ENCODE assay signal across 16 mouse cellular contexts in the genomic region with DNA sequence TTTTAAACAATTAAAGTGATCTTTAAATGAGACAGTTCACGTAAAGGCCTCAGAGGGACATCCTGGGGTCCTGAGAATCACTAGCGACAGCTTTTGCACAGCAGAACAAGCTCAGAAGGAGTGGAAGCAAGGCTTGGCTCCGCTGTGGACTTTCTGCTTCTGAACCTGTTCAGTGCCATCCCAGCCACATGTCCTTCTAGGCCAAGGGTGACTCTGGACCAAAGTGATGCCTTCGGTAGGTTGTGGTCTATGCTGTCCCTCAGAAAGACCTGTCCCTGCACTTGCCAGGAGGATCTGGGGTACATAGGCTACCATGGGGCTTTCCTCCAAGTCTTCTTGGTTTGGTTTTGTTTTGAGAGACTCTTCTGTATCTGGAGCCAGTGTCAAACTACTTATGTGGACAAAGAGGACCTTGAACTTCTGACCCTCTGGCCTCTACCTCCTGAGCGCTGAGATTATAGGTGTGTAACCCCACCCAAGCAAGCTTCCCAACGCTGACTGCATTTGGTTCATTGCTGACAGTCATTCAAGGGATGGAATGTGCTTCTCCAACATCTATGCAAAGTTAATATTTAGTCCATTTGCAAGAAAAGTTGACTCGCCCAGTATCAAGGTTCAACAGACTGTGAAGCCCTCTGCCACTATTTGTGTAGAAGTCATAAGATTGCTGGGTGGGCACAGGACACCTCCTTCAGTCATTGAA.
DNase-seq lines count a peak whose midpoint lies in the region; ATAC-seq and TF ChIP-seq lines count a peak whose summit lies in the region.
"Had no signal": no experiment of that assay in that cellular context is flagged by ENCODE, and none has a peak within 500 bp of the region (broad histone marks: within the 10 kb centered on the region; RNA-seq: fewer than 3 reads in every experiment).

No protein-coding gene starts in this region.

- 79% methylated on average over 7 of the region's 7 CpGs for WGBS in kidney, postnatal 0 days
- WGBS in stomach, embryonic 16.5 days, result 80% methylated on average over 7 of the region's 7 CpGs

- no peak overlapping the region for H3K9ac ChIP-seq in kidney, postnatal 0 days (ENCODE audit: low read depth, low read length)
- H3K9ac ChIP-seq in stomach, embryonic 16.5 days (ENCODE audit: low read length), result no peak overlapping the region
- H3K9ac ChIP-seq: forebrain, embryonic 12.5 days; hindbrain, embryonic 13.5 days; liver, embryonic 13.5 days had no signal

- no peak overlapping the region for H3K4me2 ChIP-seq in kidney, postnatal 0 days (ENCODE audit: low read length)
- H3K4me2 ChIP-seq in stomach, embryonic 16.5 days (ENCODE audit: low read depth, low read length), result no peak overlapping the region
- H3K4me2 ChIP-seq: forebrain, embryonic 12.5 days; hindbrain, embryonic 13.5 days; liver, embryonic 13.5 days had no signal

- DNase-seq in right cerebral cortex, postnatal 10 days (ENCODE audit: low spot score in 2 of 2), result peak; percentile 4 to 7
- DNase-seq in right cerebral cortex, postnatal 36 days (ENCODE audit: low spot score in 2 of 2), result no peak
- DNase-seq in kidney, adult 18-20 months, result peak; percentile 51
- no peak for DNase-seq in kidney, postnatal 0 days (ENCODE audit: low spot score)
- DNase-seq in adrenal gland, postnatal 14 days, result no peak
- no peak for DNase-seq in layer of hippocampus, postnatal 36 days
- DNase-seq: cerebellum, adult 9-11 months; gastrocnemius, postnatal 25 days; liver, embryonic 13.5 days; lung, postnatal 10 days; right cerebral cortex, adult 18-20 months; thymus, adult 2 months had no signal

- TF ChIP-seq CTCF in kidney, postnatal 0 days (IDR thresholded peaks at IDR 0.05; ENCODE audit: low read depth), result no peak

- H3K9me3 ChIP-seq in kidney, postnatal 0 days (replicated peaks; ENCODE audit: low read length), result no peaks in the 10 kb centered on the region
- no peaks in the 10 kb centered on the region for H3K9me3 ChIP-seq in stomach, embryonic 16.5 days (replicated peaks; ENCODE audit: control insufficient read depth, low read length)
- H3K9me3 ChIP-seq: hindbrain, embryonic 13.5 days had no signal

- ATAC-seq in kidney, postnatal 0 days (replicated peaks; ENCODE audit: low FRiP score, low read depth), result peak; percentile 89
- ATAC-seq in stomach, embryonic 16.5 days (ENCODE audit: insufficient read depth, low FRiP score), result peak; percentile 37; the same call in 1 of the 2 replicates

- peak overlapping the region; percentile 58 for H3K27ac ChIP-seq in kidney, postnatal 0 days
- no peak overlapping the region for H3K27ac ChIP-seq in stomach, embryonic 16.5 days (ENCODE audit: low read length)
- H3K27ac ChIP-seq: forebrain, embryonic 12.5 days; hindbrain, embryonic 13.5 days; liver, embryonic 13.5 days had no signal

- no peaks in the 10 kb centered on the region for H3K27me3 ChIP-seq in kidney, postnatal 0 days (ENCODE audit: insufficient read depth, low read length)
- H3K27me3 ChIP-seq in stomach, embryonic 16.5 days (ENCODE audit: control insufficient read depth, insufficient read depth, low read length), result no peaks in the 10 kb centered on the region
- H3K27me3 ChIP-seq: forebrain, embryonic 12.5 days; hindbrain, embryonic 13.5 days; liver, embryonic 13.5 days; megakaryocyte, embryonic 14.5 days had no signal

- H3K4me1 ChIP-seq in kidney, postnatal 0 days (replicated peaks; ENCODE audit: insufficient read depth, low read length), result no peaks in the 10 kb centered on the region
- 0 out of 2 replicates have a peak, but pooled peaks cover 7% of the 10 kb centered on the region for H3K4me1 ChIP-seq in stomach, embryonic 16.5 days (ENCODE audit: control insufficient read depth, insufficient read depth, low read length)
- H3K4me1 ChIP-seq: forebrain, embryonic 12.5 days; hindbrain, embryonic 13.5 days had no signal

- H3K4me3 ChIP-seq in kidney, postnatal 0 days (replicated peaks; ENCODE audit: low read depth, low read length), result no peak overlapping the region
- H3K4me3 ChIP-seq in stomach, embryonic 16.5 days (replicated peaks; ENCODE audit: low read length), result no peak overlapping the region
- H3K4me3 ChIP-seq: forebrain, embryonic 12.5 days; hindbrain, embryonic 13.5 days; liver, embryonic 13.5 days; megakaryocyte, embryonic 14.5 days had no signal

- H3K36me3 ChIP-seq in kidney, postnatal 0 days (ENCODE audit: insufficient read depth, low read length), result no peaks in the 10 kb centered on the region
- H3K36me3 ChIP-seq in stomach, embryonic 16.5 days (ENCODE audit: control insufficient read depth, insufficient read depth, low read length), result no peaks in the 10 kb centered on the region
- H3K36me3 ChIP-seq: forebrain, embryonic 12.5 days; hindbrain, embryonic 13.5 days; liver, embryonic 13.5 days had no signal

Comparison
In these comparisons a context has a peak if more than half of its experiments do, and no peak if none do; other contexts are left out.
1. DNase-seq: peak in right cerebral cortex, postnatal 10 days (2 of 2) and kidney, adult 18-20 months (single experiment); none in right cerebral cortex, postnatal 36 days (0 of 2), kidney, postnatal 0 days (single experiment), adrenal gland, postnatal 14 days (single experiment) and layer of hippocampus, postnatal 36 days (0 of 2).